ENCODE assay signal across 12 mouse cellular contexts in genomic region chr2:53125998-53126397, GRCm38 (mm10).
DNase-seq lines count a peak whose midpoint lies in the region; ATAC-seq and TF ChIP-seq lines count a peak whose summit lies in the region.
"Had no signal": no experiment of that assay in that cellular context is flagged by ENCODE, and none has a peak within 500 bp of the region (broad histone marks: within the 10 kb centered on the region; RNA-seq: fewer than 3 reads in every experiment).

No protein-coding gene starts in this region.

- H3K9me3 ChIP-seq in lung, postnatal 0 days (ENCODE audit: low read length): no peaks in the 10 kb centered on the region
- H3K9me3 ChIP-seq: hindbrain, embryonic 12.5 days; liver, embryonic 12.5 days; midbrain, embryonic 13.5 days had no signal

- H3K27me3 ChIP-seq in lung, postnatal 0 days (replicated peaks; ENCODE audit: insufficient read depth, low read length): no peaks in the 10 kb centered on the region
- H3K27me3 ChIP-seq: hindbrain, embryonic 12.5 days; liver, embryonic 12.5 days; midbrain, embryonic 13.5 days had no signal

- DNase-seq in gastrocnemius, adult 2 months: no peak
- DNase-seq in gastrocnemius, postnatal 36 days: no peak
- DNase-seq in lung, postnatal 0 days (ENCODE audit: low spot score): no peak
- no peak for DNase-seq in lung, postnatal 36 days
- peak; percentile 39 for DNase-seq in NIH3T3 (ENCODE audit: low read depth)
- DNase-seq in lung, postnatal 10 days: peak; percentile 13
- DNase-seq in gastrocnemius, postnatal 25 days: no peak
- no peak for DNase-seq in spleen, postnatal 4 days (ENCODE audit: low spot score in 2 of 2)
- DNase-seq: gastrocnemius, postnatal 10 days had no signal

- H3K4me1 ChIP-seq in lung, postnatal 0 days (ENCODE audit: insufficient read depth, low read depth, low read length): no peaks in the 10 kb centered on the region
- H3K4me1 ChIP-seq: hindbrain, embryonic 12.5 days; liver, embryonic 12.5 days; midbrain, embryonic 13.5 days had no signal

- H3K36me3 ChIP-seq in lung, postnatal 0 days (ENCODE audit: insufficient read depth, low read length): no peaks in the 10 kb centered on the region
- H3K36me3 ChIP-seq: liver, embryonic 12.5 days had no signal

- no peak overlapping the region for H3K4me2 ChIP-seq in lung, postnatal 0 days (replicated peaks; ENCODE audit: low read depth, low read length)
- H3K4me2 ChIP-seq: hindbrain, embryonic 12.5 days; liver, embryonic 12.5 days; midbrain, embryonic 13.5 days had no signal

- peak; percentile 30; the same call in 1 of the 2 replicates for TF ChIP-seq CTCF in gastrocnemius, adult 2 months (IDR thresholded peaks at IDR 0.05)
- peak; percentile 52 for TF ChIP-seq CTCF in lung, postnatal 0 days (IDR thresholded peaks at IDR 0.05)

- H3K27ac ChIP-seq in gastrocnemius, adult 2 months: no peak overlapping the region
- no peak overlapping the region for H3K27ac ChIP-seq in lung, postnatal 0 days (ENCODE audit: low read length)
- H3K27ac ChIP-seq: hindbrain, embryonic 12.5 days; liver, embryonic 12.5 days; midbrain, embryonic 13.5 days had no signal

- ATAC-seq in lung, postnatal 0 days: no peak
- ATAC-seq: liver, embryonic 12.5 days; midbrain, embryonic 13.5 days had no signal

- WGBS in lung, postnatal 0 days: 88% methylated on average over 3 of the region's 3 CpGs

- H3K9ac ChIP-seq in lung, postnatal 0 days (replicated peaks; ENCODE audit: low read depth): no peak overlapping the region
- H3K9ac ChIP-seq: hindbrain, embryonic 12.5 days; liver, embryonic 12.5 days; midbrain, embryonic 13.5 days had no signal

- no peak overlapping the region for H3K4me3 ChIP-seq in gastrocnemius, adult 2 months
- H3K4me3 ChIP-seq in lung, postnatal 0 days (ENCODE audit: low read depth, low read length): no peak overlapping the region
- H3K4me3 ChIP-seq: hindbrain, embryonic 12.5 days; liver, embryonic 12.5 days; midbrain, embryonic 13.5 days had no signal

- TF ChIP-seq EP300 in lung, postnatal 0 days (IDR thresholded peaks at IDR 0.05): no peak

- intact Hi-C loops in gastrocnemius, adult 2 months (cut with DNase I): no loop called here
- intact Hi-C loops in gastrocnemius, postnatal 36 days (cut with DNase I): no loop called here

Comparison
In these comparisons a context has a peak if more than half of its experiments do, and no peak if none do; other contexts are left out.
1. DNase-seq: peak in NIH3T3 (single experiment) and lung, postnatal 10 days (single experiment); none in gastrocnemius, adult 2 months (single experiment), gastrocnemius, postnatal 36 days (0 of 2), lung, postnatal 0 days (single experiment), lung, postnatal 36 days (single experiment), gastrocnemius, postnatal 25 days (single experiment) and spleen, postnatal 4 days (0 of 2).